Mouse (Mus musculus) left cerebral cortex, adult 8-10 months (tissue): Measurements from ENCODE around the gene Cdkl1. TPM values are rescaled to one million over a fixed set of nuclear protein-coding genes. Genes with fewer than 3 reads are reported as not detected.
A peak's percentile ranks its signal among the peaks of the same experiment; 100 is the strongest.

Source experiments
- DNase-seq, 2 experiments: peaks; one replicate each; pipeline ENCODE4 v3.0.0; 2022; ENCODE audit warnings: low spot score in 2 of 2
- microRNA-seq, 2 experiments: library from miRNA; unstranded; fragments of <30 nt; microRNA quantifications; one replicate each; pipeline ENCODE4 v1.2.0; 2022
- total RNA-seq, 4 experiments: library from RNA; stranded (reverse); gene quantifications; 2 replicates each; pipeline ENCODE4 v1.2.4; 2022

The Cdkl1 gene
- total RNA-seq, 4 experiments from 2014 or later = 40.5 to 42.0 (median 41.6) TPM

DNA sequence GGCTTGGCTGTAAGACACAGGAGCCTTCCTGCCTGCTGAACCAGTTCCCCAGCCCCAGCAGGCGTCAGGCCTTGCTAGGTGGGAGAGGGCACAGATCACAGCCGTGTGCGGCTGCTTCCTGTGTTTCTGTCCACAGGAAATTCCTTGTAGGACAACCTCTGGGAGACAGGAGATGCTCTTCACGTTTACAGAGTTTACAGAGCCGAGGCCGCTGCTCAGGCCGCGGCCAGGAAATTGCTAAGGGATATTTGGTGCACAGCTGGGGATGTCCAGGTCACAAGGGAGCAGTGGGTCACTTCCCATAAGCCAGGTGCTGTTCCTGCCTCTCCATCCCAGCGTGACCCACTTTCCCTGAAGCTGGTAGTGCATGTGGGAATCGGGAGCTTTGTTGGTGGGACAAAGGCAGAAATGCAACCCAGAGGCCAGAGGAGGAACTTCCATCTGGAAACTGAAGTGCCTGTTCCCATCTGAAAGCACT is 39.2 kb downstream of the Cdkl1 start:
- no peak for DNase-seq

DNA sequence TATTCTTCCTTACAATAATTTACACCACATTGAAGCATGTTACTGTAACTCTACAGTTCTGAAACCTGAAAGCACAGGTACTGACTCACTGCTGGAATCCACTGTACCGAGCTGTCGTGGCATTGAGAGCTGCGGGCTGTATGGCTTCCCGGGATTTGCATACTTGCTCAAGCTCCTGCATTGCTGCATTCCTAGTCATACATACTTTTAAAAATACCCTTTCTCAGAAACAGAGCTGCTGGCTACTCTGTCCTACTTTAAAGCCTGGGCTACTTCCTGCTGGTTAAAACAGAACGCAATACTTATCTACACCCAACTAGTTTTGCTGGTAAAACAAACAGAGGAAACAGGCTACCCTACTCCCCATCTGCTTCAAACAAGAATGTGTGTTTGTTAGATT is 46.9 kb downstream of the Cdkl1 start:
- no peak for DNase-seq

DNA sequence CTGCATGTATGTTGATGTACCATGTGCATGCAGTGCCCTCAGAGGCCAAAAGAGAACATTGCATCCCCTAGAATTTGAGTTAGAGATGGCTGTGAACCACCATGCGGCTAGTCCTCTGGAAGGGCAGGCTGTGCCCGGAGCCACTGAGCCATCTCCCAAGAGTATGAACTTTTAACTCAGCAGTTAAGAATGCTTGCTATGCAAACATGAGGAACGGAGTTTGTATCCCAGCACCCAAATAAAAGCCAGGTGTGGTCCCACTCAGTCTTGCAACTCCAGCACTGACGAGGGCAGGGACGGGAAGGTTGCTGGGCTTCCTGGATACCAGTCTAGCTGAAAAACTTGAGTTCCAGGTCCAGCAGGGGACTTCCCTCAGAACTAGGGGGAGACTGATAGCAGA is 49.1 kb downstream of the Cdkl1 start:
- DNase-seq = no peak

DNA sequence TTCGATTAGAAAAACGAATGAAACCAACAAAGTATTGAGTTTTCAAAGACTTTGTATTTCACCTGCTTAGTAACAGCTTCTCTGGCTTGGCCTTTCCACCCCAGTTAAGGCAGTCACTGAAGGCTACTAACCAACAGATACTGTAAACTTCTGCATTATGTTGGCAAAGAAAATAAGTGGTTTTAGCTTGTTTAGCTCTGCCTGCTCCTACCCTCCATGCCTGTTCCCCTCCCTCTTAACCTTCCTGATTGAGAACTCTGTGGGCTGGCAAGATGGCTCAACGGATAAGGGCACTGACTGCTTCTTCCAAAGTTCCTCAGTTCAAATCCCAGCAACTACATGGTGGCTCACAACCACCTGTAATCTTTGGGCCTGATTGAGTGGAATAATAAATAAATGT is 57.1 kb downstream of the Cdkl1 start:
- no peak for DNase-seq

DNA sequence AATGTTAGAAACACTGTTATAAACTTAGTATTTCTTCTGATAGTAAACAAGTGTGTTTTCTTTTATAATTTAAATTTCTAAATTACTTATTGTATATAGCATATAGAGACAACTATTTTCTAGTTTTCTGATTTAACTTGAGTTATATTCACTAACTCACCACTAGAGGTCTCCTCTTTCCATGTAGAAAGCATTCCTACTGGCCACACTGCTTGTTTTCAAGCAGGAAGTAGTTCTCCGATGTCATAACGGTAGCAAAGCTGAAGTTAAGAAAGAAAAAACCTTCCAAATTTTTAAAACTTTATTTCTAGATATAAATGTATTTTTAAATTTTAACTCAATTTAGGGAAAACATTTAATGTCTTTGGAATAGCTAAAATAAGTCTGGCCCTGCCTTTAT is 57.5 kb downstream of the Cdkl1 start:
- no peak for DNase-seq

DNA sequence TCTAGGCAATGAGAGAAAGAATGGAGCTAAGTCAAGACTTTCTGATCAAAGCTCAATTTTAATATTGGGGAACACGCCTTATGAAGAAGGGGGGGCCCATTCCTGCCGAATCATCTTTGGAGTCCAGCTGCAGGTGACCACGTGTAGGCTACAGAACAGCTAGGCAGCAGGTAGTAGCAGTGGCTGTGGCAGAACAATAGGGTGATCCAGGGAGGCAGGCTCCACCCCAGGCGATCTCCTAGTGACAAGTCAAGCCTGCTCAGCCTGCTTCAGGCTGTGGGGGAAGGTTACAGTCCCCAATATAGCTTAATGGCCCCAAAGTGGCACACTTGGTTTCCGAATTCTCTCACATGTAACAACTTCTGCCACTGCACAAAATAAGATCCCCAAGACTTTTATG is 58.8 kb downstream of the Cdkl1 start:
- no peak for DNase-seq

DNA sequence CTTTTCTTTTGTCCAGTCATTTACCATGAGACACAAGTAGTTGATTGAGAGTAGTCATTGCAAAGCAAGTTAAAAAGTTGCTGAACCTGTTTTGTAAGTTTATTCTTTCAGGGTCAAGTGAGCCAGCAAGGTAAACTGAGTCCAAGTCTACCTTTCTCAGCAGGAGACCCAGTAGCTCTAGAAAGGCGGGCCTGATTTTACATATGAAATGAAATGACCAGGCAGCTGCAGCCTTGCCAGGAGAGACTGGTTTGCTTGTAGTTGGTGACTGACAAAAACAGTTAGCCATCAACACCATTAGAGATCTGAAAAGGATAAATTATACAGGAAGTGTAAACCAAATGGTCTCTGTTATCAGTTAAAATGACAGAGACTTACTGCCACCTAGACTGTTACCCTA is 60.8 kb downstream of the Cdkl1 start:
- DNase-seq = no peak

DNA sequence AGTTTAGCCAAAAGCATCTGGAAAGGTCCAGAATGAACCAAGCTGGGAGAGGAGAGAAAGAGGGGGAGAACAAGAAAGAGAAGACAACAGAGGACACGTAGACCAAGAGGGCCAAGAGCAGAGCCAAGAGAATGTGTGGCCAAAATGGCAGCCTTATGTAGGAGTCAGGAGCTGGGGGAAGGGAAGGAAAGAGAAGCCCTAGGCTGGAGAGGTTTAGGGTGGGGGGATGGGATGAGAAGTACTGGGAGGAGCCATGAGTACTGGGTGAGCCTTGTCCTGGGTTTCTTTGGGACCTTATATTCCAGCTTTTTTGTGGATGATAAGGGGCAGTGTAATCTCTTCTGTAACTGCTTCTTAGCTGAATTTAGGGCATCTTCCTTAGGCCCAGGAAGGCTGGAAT is 61.8 kb downstream of the Cdkl1 start:
- no peak for DNase-seq

DNA sequence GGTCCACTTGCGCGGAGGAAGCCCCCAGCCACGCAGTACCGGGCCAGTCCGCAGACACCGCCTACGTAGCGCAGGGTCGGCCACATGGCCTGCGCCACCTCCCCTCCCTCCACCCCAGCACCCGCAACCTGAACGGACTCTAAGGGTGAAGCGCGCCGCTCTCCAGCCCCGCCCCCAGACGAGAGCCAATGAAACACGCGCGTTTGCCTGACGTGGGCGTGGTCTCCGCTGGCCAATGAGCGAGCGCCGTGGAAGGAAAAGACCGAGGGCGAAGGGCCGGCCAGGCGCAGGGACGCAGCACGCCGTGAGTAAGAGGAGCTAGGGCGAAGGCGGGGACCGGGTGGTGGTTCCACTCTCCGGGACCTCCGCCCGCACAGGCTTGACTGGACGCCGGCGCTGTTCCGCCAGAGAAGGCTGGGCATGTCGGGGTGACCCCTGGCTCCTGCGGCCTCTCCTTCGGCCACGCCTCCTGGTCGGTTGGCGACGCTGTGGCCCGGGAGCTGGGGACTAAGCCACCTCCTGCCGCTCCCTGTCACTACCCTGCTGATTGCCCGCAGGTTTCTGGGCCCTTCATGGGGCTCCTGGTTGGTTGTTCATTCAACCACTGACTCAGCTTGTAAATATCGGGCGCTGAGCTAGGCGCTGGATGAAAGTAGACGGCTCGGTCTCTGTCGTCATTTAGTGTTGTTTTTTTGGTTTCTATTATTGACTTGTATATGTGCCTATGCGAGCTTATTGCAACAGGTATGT is 66.2 kb downstream of the Cdkl1 start, which contains the start of the genes L2hgdh and Atp5s:
Gene L2hgdh (minus strand): TSS at position 163 of the 750 bp plus-strand sequence.
Gene Atp5s (plus strand): TSS at position 240 of the 750 bp plus-strand sequence.
- DNase-seq = peak; percentile 80 to 94

DNA sequence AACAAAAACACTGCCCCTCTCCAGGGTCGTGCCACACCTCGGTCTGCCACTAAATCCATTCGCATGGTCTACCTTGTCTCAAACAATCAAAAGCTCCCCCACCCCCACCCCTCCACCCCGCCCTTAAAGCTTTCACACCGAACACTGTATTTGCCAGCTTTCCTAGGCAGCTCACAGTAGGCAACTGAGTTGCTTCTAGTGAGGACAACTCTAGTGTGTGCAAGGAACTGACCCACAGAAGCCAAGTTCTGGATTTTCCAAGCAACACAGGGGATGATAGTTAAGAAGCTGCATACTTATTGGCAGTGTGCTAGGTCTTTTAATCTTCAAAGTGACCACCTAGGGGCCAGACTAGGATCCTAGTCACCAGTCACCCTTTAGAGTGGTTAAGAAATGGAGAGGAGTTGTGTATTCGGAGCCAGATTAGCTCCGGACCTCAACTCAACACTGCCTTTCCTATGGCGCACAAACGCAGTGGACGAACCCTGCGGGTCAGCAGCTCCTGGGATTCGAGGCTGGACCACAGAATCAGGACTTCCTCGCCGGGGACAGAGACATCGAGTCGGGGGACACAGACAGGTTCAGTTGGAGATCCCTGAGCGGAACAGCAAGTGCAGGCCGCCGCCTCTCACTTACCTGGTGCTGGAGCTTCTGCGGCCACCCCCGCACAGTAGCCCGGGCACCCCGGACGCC is 66.9 kb downstream of the Cdkl1 start:
- DNase-seq = no peak

DNA sequence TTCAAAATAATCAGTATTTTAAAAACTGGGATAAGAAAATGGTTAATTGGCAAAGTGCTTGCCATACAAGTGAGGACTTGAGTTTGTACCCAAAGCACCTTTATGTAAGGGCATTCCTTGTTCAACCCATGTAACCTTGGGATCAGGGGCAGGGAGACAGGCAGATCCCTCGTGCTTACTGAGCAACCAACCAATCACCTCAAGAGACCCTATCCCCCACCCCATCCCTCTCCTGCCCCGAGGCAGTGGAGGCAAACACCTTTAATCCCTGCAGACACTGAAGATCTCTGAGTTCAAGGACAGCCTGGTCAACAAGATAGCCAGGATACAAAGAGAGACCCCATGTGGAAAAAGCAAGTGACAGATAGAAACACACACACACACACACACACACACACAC is 67.7 kb downstream of the Cdkl1 start:
- DNase-seq = no peak

DNA sequence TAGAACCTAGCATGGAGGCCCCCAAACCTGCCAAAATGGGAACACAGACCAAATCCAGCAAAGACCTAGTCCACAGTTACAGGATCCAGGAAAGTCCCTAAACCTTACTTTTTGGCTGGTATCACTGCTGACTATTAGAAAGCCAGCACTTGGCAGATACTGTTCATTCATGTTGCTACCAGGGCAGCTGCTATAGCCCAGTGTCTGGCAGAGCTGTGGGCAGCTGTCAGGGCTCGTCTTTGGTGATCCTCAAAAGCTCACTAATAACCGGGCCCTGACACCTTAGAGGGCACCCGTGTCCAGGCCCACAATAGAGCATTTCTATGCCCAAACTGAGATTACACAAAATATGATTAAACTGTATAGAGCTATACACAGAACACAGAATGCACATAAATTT is 68.2 kb downstream of the Cdkl1 start:
- no peak for DNase-seq

DNA sequence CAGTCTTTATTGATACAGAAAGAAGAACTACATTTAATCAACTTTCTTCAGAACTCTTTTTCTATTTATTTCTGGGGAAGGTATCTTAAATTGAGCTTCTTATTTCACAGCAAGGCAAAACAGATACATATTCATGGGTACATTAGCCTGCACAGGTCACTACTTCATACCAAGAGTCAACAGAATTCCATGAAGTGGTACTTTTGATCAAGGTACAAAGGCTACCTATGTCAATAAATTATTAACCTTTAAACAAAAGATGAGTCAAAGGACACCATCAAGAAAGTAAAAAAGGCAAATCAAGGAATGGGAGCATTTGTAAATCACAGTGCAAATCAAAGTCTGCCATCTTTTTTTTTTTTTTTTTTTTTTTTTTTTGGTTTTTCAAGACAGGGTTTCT is 77.4 kb downstream of the Cdkl1 start:
- DNase-seq = no peak

DNA sequence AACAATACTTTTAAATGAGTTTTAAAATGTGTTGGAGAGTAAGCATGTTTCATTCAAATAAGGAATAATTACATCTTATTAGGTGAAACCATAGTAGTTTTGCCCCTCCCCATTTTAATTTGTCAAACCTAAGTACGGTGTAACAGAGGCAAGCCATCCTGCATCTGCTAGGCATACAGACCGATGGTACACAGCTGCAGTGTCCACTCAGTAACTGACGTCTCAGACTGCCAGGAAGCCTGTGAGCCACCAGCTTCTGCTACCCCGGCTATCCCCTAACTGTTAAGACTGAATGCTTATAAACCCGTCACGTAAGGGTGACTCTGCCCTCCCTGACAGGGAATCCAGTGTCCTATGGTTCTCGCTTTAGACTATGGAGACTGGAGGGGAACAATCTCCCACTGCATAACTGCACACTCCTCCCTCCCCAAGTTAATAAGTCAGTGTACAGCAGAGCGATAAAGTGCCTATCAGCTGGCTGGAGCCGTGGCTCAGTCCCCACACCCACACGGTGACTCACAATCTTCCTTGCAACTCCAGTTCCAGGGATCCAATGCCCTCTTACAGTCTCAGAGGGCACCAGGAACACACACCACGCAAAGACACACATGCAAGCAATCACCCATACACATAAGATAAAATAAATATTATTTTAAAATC is 86.1 kb downstream of the Cdkl1 start:
- DNase-seq = no peak

DNA sequence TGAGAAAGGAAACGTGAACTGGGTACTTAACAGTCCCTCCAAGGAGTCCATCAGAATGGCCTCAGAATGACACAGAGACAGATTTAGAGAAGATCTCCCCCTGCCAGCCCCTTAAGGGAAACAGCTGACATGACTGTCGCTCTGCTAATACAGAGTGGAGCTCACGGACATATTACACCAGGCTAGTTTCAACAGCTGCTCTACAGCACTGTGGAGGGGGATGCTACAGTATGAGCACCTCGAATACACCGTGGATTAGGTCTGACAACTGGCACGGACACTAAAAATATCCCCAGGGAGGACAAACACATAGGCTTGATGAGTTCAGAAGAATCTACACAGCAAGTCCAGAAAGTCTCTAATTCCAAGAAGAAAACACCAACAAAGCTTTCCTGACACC is 92.7 kb downstream of the Cdkl1 start:
- no peak for DNase-seq

Small RNA genes lying within 50 kb of the gene (microRNA-seq; reads per million reads assigned to microRNA genes)
- 0 reads per million in 2 experiments for gene Mir681

Other genes starting within 250 kb of the Cdkl1 start
- gene Vcpkmt, start 208.2 kb downstream of the Cdkl1 start, total RNA-seq = 10 to 100 TPM; 19.5 to 23.6 (median 22.3) TPM
- gene Sos2, start 109.4 kb downstream of the Cdkl1 start, total RNA-seq = 10 to 100 TPM; 33.1 to 42.4 (median 36.6) TPM
- gene L2hgdh, start 66.4 kb downstream of the Cdkl1 start, total RNA-seq = 10 to 100 TPM; 16.7 to 19.2 (median 18.5) TPM
- 10 to 100 TPM; 27.7 to 33.8 (median 30.7) TPM for gene Atp5s, start 66.3 kb downstream of the Cdkl1 start, total RNA-seq
- 100 to 1,000 TPM; 216 to 228 (median 225) TPM for gene Atl1, start 101.3 kb upstream of the Cdkl1 start, total RNA-seq
- 10 to 100 TPM; 38.6 to 43.3 (median 39.3) TPM for gene Map4k5, start 101.9 kb upstream of the Cdkl1 start, total RNA-seq
- gene Sav1, start 195.7 kb upstream of the Cdkl1 start, total RNA-seq = 10 to 100 TPM; 18.8 to 19.8 (median 19.2) TPM